Mouse (Mus musculus) forebrain, embryonic 16.5 days (tissue): Measurements from ENCODE around the gene Hnmt. TPM values are rescaled to one million over a fixed set of nuclear protein-coding genes. Genes with fewer than 3 reads are reported as not detected.

Experiments used
- polyA plus RNA-seq: library from polyadenylated mRNA; unstranded; fragments of >200 nt; fragmentation: Nextera tagmentation; extraction: Ambion mirVana; gene quantifications from 2 replicates; pipeline ENCODE4 v1.2.1, GENCODE M21; 2015

Gene Hnmt
- polyA plus RNA-seq, 1 experiment from 2014 or later: 5.7 TPM

Other genes with a start within 250 kb of the Hnmt start
- gene Tbpl2, start 47.2 kb upstream of the Hnmt start, polyA plus RNA-seq: not detected in 2 replicates
- not detected in 2 replicates for gene Il1f8, start 103.8 kb upstream of the Hnmt start, polyA plus RNA-seq
- not detected in 2 replicates for gene Il1f9, start 137.1 kb upstream of the Hnmt start, polyA plus RNA-seq
- gene Il1f6, start 166.0 kb upstream of the Hnmt start, polyA plus RNA-seq: not detected in 2 replicates
- not detected in 2 replicates for gene Il1f5, start 227.6 kb upstream of the Hnmt start, polyA plus RNA-seq
- gene Il1f10, start 241.8 kb upstream of the Hnmt start, polyA plus RNA-seq: not detected in 2 replicates